Mouse (Mus musculus): ENCODE results near the gene Nol8.

DNA sequence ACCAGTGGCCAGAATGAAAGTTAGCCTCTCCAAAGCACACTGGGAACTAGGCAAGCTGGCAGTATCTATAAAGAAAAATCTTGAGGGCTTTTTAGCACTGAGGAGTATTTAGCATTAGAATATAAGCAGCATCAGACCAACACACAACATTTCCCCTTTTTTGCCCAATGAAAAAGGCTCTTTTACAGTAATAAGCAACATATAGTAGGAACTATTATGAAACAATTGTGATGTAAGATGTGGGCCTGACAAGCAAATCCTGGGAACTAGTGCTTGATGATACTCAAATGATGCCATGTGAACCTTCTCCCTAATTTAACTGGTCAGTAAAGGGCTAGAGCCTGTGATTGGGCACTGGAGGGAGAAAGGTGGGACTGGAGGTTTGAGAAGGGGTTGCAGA lies 24.7 kb upstream of the Nol8 start:
- TF ChIP-seq POLR2A (IDR thresholded peaks at IDR 0.05; ENCODE audit: insufficient read depth, low read depth, low read length) (no peak), CTCF (IDR thresholded peaks at IDR 0.05) (no peak)
